Mouse (Mus musculus) heart, adult 2 months (tissue): ENCODE results near the gene Tspan2. TPM values are rescaled to one million over a fixed set of nuclear protein-coding genes. Genes with fewer than 3 reads are reported as not detected.

Experiments
- DNase-seq, 2 experiments: peaks; one replicate each; pipeline ENCODE4 v3.0.0; 2021
- H3K27ac ChIP-seq: fragments of 200-600 bp; 2 replicates; pipeline ENCODE4 v1.8.1; 2022
- H3K27me3 ChIP-seq: fragments of 200-500 bp; 2 replicates; pipeline ENCODE4 v1.6.1; 2012; ENCODE audit warnings: mild to moderate bottlenecking, low read length, inconsistent platforms, mixed read lengths; ENCODE audit not compliant: control insufficient read depth, insufficient read depth
- H3K36me3 ChIP-seq: fragments of 200-500 bp; 2 replicates; pipeline ENCODE4 v1.6.1; 2012; ENCODE audit warnings: low read length, inconsistent platforms; ENCODE audit not compliant: control insufficient read depth, insufficient read depth
- H3K4me1 ChIP-seq: fragments of 200-500 bp; 2 replicates; pipeline ENCODE4 v1.6.1; 2011; ENCODE audit warnings: low read length; ENCODE audit not compliant: control insufficient read depth, insufficient read depth
- H3K4me3 ChIP-seq: fragments of 200-600 bp; 2 replicates; pipeline ENCODE4 v1.8.1; 2022
- H3K79me2 ChIP-seq: fragments of 200-500 bp; replicated peaks from 2 replicates; pipeline ENCODE4 v1.6.1; 2012; ENCODE audit warnings: mild to moderate bottlenecking, inconsistent platforms, low read length, moderate library complexity, mixed read lengths; ENCODE audit not compliant: control insufficient read depth, insufficient read depth
- H3K9ac ChIP-seq: fragments of 200-500 bp; 2 replicates; pipeline ENCODE4 v1.6.1; 2012; ENCODE audit warnings: low read depth, mild to moderate bottlenecking, control low read depth, inconsistent platforms, low read length, mixed read lengths
- CTCF ChIP-seq: fragments of 200-600 bp; IDR thresholded peaks from 2 replicates; pipeline ENCODE4 v1.8.1; 2022; ENCODE audit warnings: antibody characterized with exemption, mild to moderate bottlenecking, moderate library complexity
- EP300 ChIP-seq: fragments of 200-500 bp; IDR thresholded peaks from 2 replicates; pipeline ENCODE4 v1.6.1; 2011; ENCODE audit warnings: low read depth, low read length, control low read depth; ENCODE audit not compliant: insufficient read depth
- POLR2A ChIP-seq: fragments of 200-500 bp; IDR thresholded peaks from 2 replicates; pipeline ENCODE4 v1.6.1; 2011; ENCODE audit warnings: mild to moderate bottlenecking, low read depth, low read length, control low read depth; ENCODE audit not compliant: insufficient read depth
- WGBS: fragments of 180-500 bp; shearing (Covaris S2); methylation state at CpG from one replicate; pipeline ENCODE4 v1.1.7; 2018; 5-methylcytosine and 5-hydroxymethylcytosine counted together
- intact Hi-C: fragments of 180-260 bp; cut with DNase I; formaldehyde crosslinking; loops from one replicate; pipeline ENCODE4 v1.15.1; 2025
- polyA plus RNA-seq: library from polyadenylated mRNA; depleted of rRNA; stranded (reverse); fragments of >200 nt; gene quantifications from 2 replicates; pipeline ENCODE4 v1.2.3, GENCODE M21; 2012
- total RNA-seq, 2 experiments: library from RNA; stranded (reverse); gene quantifications; 2 replicates each; pipeline ENCODE4 v1.2.3; 2021

The Tspan2 gene
- total and polyA plus RNA-seq, 3 experiments, result 4.2 to 9.4 (median 8.4) TPM

- 82% methylated on average over 8 of the region's 8 CpGs for whole genome bisulfite sequencing
- Histone ChIP-seq H3K79me2 (no peaks in the 10 kb centered on the region), H3K4me1 (peaks cover 2% of the 10 kb centered on the region; the same call in 1 of the 2 replicates), H3K4me3 (no peak overlapping the region), H3K27me3 (no peaks in the 10 kb centered on the region), H3K9ac (no peak overlapping the region), H3K27ac (peak overlapping the region; percentile 73), H3K36me3 (no peaks in the 10 kb centered on the region)
- intact Hi-C loops, result loop anchor here (1.0 to 5.0 kb wide), 3 partner anchors 36 to 456 kb away; partner anchors contain the start of gene Bcas2
- TF ChIP-seq EP300 (no peak), POLR2A (no peak), CTCF (no peak)
- DNase-seq, result no peak
Observed at GRCm38 (mm10) chr3:102715839-102716238, 18.5 kb upstream of the Tspan2 start.

- 93% methylated on average over 3 of the region's 3 CpGs for WGBS
- intact Hi-C loops, result loop anchor here (5.0 kb wide), 2 partner anchors 35 to 455 kb away; partner anchors contain the start of gene Bcas2
- TF ChIP-seq POLR2A, result no peak
- TF ChIP-seq CTCF, result no peak
- TF ChIP-seq EP300, result no peak
Observed at GRCm38 (mm10) chr3:102717586-102718285, 16.6 kb upstream of the Tspan2 start.

GRCm38 (mm10) chr3:102723154-102723553, 11.2 kb upstream of the Tspan2 start:
- Histone ChIP-seq H3K27me3 (no peaks in the 10 kb centered on the region), H3K36me3 (0 out of 2 replicates have a peak, but pooled peaks cover 3% of the 10 kb centered on the region), H3K9ac (no peak overlapping the region), H3K4me3 (no peak overlapping the region), H3K79me2 (no peaks in the 10 kb centered on the region), H3K4me1 (peaks cover 8% of the 10 kb centered on the region), H3K27ac (peak overlapping the region; percentile 67)
- DNase-seq, result no peak
- 59% methylated on average over 4 of the region's 4 CpGs for WGBS
- intact Hi-C loops, result no loop called here
- no peak for TF ChIP-seq CTCF
- TF ChIP-seq POLR2A, result no peak

More at GRCm38 (mm10) chr3:102717586-102718285, 16.6 kb upstream of the Tspan2 start:
- Histone ChIP-seq H3K9ac (no peak overlapping the region), H3K27ac (no peak overlapping the region), H3K79me2 (no peaks in the 10 kb centered on the region), H3K36me3 (no peaks in the 10 kb centered on the region), H3K4me3 (no peak overlapping the region), H3K4me1 (peaks cover 2% of the 10 kb centered on the region; the same call in 1 of the 2 replicates), H3K27me3 (no peaks in the 10 kb centered on the region)
- DNase-seq, result no peak

GRCm38 (mm10) chr3:102723841-102724570, 10.3 kb upstream of the Tspan2 start:
- WGBS, result 20% methylated on average over 6 of the region's 6 CpGs
- Histone ChIP-seq H3K27me3 (no peaks in the 10 kb centered on the region), H3K27ac (peak overlapping the region; percentile 67), H3K36me3 (0 out of 2 replicates have a peak, but pooled peaks cover 3% of the 10 kb centered on the region), H3K9ac (peak overlapping the region; percentile 15; the same call in 1 of the 2 replicates), H3K4me3 (peak overlapping the region; percentile 9; the same call in 1 of the 2 replicates), H3K4me1 (peaks cover 8% of the 10 kb centered on the region), H3K79me2 (no peaks in the 10 kb centered on the region)
- DNase-seq, result peak; percentile 73 to 78
- intact Hi-C loops, result no loop called here
- TF ChIP-seq EP300, result no peak
- no peak for TF ChIP-seq CTCF
- TF ChIP-seq POLR2A, result no peak

GRCm38 (mm10) chr3:102724798-102725459, 9.4 kb upstream of the Tspan2 start:
- H3K27ac ChIP-seq, result no peak overlapping the region
- H3K36me3 ChIP-seq, result 0 out of 2 replicates have a peak, but pooled peaks cover 3% of the 10 kb centered on the region
- no peak overlapping the region for H3K4me3 ChIP-seq
- DNase-seq, result no peak
- no peaks in the 10 kb centered on the region for H3K27me3 ChIP-seq
- no peaks in the 10 kb centered on the region for H3K79me2 ChIP-seq
- intact Hi-C loops, result no loop called here
- H3K9ac ChIP-seq, result no peak overlapping the region
- 71% methylated on average over 7 of the region's 7 CpGs for WGBS
- H3K4me1 ChIP-seq, result peaks cover 8% of the 10 kb centered on the region
- no peak for TF ChIP-seq POLR2A
- TF ChIP-seq CTCF, result no peak
- no peak for TF ChIP-seq EP300
